Mouse (Mus musculus) spleen, embryonic (tissue): Measurements from ENCODE around the gene Sv2b.

Experiments
- CTCF ChIA-PET: fragments of 350-600 bp; sonication (Branson Sonifier 250); formaldehyde crosslinking; loops from one replicate; lab custom pipeline; 2022; lab: Charles Lee

Sv2b gene

GRCm38 (mm10) chr7:75292246-75292645, 16.8 kb downstream of the Sv2b start:
- CTCF ChIA-PET, result no interaction called here

DNA sequence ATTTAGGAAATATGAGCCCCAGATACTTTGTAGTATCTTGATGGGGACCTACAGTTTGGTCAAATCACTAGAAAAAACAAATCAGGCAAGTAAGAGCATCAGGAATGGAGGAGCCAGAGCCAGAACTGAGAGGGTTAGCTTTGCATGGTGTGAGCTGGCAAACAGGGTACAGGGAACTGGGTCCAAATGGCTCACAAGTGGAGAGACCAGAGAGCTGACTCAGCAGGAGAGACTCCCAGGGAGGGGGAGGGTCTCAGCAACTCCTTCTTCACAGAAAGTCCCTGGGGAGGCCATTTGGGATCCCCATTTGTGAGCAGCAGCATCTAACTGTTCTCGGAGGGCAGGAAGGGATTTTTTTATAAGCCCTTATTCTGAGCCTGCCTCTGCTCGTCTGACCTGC, 18.5 kb downstream of the Sv2b start:
- CTCF ChIA-PET, result no interaction called here

GRCm38 (mm10) chr7:75287237-75287636, 21.8 kb downstream of the Sv2b start:
- CTCF ChIA-PET, result no interaction called here

DNA sequence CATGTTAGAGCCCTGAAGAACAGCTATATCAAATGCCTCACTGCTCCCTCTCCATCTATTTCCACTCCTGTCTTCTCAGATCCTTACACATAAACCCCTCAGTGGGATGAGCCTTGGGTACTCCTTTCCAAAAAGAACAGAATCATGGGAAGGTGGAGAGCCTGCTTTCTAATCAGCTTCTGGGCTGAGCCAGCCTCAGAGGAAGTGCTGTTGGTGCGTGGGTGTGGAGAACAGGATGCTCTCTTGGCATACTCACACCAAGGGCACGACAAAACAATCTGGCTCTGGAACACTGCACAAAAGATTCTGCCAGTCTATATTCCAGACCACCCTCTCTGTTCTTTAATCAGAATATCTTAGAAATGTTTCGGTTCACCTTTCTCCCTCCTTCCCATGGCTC, 26.1 kb downstream of the Sv2b start:
- CTCF ChIA-PET, result no interaction called here

GRCm38 (mm10) chr7:75282080-75282650, 26.9 kb downstream of the Sv2b start:
- CTCF ChIA-PET, result no interaction called here

DNA sequence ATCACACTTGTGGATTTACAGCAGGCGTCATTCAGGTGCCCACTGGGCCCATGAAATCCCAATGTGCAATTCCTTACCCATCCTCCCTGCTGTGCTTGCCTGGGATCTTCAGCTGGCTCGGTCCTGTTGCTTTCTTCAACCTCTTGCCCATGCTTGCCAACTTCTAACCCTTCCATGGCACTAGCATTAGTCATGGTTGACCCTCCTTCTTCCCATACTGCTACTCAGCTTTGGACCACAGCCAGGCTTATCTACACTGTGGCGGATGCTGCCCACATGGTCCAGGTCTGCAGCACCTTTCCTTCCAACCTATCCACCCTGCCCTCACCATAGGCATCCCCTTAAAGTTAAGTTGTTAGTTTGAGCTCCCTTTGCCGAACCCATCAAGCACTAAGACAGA, 28.0 kb downstream of the Sv2b start:
- CTCF ChIA-PET, result no interaction called here

DNA sequence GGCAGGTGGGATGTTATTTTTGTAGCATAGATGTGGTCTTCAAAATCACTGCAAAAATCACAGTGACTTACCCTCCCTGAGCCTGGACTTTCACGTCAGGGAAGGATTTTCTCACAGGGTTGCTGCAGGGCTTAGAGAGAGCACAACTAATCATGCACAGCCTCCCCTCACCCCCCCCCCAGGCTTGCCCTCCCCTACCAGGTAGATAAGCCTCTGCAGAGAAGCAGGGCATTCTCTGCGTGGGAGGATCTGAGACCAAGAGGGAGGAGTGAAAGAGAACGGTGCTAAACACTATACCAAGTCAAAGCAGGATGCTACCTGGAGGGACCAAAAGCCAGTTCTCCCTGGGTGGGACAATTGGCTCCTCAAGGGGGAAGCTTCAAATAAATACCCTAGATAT, 31.2 kb downstream of the Sv2b start:
- CTCF ChIA-PET, result no interaction called here

GRCm38 (mm10) chr7:75276739-75277138, 32.3 kb downstream of the Sv2b start:
- CTCF ChIA-PET, result no interaction called here

DNA sequence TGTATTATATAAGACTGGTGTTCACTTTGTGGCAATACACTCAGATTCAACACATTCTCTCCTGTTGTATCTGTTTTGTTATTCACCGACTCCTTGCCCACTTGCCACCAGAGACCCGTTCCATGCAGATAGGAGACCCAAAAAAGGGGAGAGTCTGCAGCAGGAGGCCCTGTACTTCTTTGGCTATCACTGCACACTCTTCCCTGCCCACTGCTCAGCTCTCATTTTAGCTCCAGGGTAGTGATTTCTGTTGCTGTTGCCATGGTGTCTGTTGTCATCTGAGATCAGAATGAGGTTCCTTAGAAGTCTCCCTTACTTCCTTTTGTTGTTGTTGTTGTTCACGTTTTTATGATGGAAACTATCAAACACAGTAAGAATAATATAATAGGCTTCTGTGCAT, 34.5 kb downstream of the Sv2b start:
- CTCF ChIA-PET, result no interaction called here

GRCm38 (mm10) chr7:75273633-75274032, 35.4 kb downstream of the Sv2b start:
- CTCF ChIA-PET, result no interaction called here

- CTCF ChIA-PET, result interaction anchor here (0.5 kb wide), 1 partner anchor 1017 kb away, joined by 3 read pairs; no protein-coding TSS in a partner anchor
Measured at GRCm38 (mm10) chr7:75271921-75272381, 37.1 kb downstream of the Sv2b start.

DNA sequence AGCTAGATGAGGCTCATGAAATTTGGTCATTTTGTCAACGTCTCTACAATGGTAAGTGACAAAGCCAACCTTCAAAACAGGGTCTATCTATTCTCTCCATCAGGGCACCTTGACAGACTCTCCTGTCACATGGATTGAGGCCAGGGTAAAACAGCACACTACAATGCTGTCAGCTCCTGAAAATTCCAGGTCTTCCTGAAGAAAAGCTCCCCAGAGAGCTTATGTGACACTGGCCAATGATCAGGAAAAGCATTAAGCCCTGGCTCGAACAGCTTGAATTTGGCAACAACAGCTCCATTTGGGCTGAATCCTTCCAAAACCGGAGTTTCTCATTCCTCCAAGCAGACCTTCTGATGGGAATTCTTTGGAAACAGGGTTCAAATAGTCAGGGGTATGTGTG, 37.8 kb downstream of the Sv2b start:
- CTCF ChIA-PET, result no interaction called here

- CTCF ChIA-PET, result no interaction called here
Measured at GRCm38 (mm10) chr7:75267236-75267635, 41.8 kb downstream of the Sv2b start.

GRCm38 (mm10) chr7:75265241-75265640, 43.8 kb downstream of the Sv2b start:
- CTCF ChIA-PET, result no interaction called here

- CTCF ChIA-PET, result no interaction called here
Measured at GRCm38 (mm10) chr7:75259945-75260344, 49.1 kb downstream of the Sv2b start.

- CTCF ChIA-PET, result no interaction called here
Measured at GRCm38 (mm10) chr7:75253611-75254250, 55.3 kb downstream of the Sv2b start.

- CTCF ChIA-PET, result no interaction called here
Measured at GRCm38 (mm10) chr7:75240754-75241507, 68.1 kb downstream of the Sv2b start.

- CTCF ChIA-PET, result no interaction called here
Measured at GRCm38 (mm10) chr7:75236386-75236785, 72.7 kb downstream of the Sv2b start.

- CTCF ChIA-PET, result no interaction called here
Measured at GRCm38 (mm10) chr7:75224206-75224605, 84.9 kb downstream of the Sv2b start.

DNA sequence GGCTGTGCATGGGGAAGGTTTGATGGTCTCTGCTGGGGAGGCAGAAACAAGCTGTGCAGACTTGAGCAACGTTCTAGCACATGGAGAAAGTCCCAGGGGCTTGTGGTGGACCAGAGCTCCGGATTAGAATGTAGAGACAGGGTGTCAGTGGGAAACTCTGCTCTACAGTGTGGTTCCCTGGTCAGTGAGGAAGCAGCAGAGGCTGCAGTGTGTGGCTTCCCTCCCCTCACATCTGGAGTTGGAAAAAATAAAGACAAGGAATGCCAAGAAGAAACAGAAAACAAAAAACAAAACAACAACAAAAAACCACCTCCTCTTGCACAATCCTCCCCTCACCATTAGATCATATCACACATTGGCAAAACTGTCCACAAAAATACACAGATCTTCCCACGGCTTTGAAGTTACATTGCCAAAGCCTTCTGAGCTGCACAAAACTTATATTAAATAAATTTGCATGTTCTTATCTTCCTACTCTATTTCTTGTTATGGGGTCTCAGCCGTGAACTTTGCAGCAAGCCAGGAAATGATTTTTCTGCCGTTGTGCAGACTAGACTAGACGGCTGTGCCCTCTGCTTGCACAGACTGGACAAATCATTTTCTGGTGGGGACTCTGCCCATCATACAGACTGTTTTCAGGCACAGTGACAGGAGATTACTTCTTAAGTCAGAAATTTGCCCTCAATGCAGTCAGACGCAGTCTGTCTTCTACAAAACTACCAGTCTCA, 86.2 kb downstream of the Sv2b start:
- CTCF ChIA-PET, result no interaction called here

DNA sequence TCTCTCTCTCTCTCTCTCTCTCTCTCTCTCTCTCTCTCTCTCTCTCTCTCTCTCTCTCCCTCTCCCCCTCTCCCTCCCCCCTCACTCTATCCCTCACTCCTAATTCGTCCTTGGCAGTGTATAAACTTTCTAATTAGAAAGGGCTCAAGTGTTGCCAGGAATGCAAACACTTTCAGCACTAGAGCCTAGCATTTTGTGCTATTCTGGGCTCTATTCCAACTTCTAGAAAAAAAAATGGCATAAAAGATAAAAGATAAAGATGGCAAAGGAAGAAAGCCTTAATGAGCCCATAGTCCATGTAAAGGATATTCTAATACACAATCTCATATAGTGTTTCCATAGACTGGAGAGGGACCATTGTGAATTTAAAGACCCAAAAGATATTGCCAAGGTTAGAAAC, 88.3 kb downstream of the Sv2b start:
- CTCF ChIA-PET, result no interaction called here

GRCm38 (mm10) chr7:75220296-75220695, 88.8 kb downstream of the Sv2b start:
- CTCF ChIA-PET, result no interaction called here
